Mouse (Mus musculus) E14TG2a.4 (cell line): ENCODE measurements at regions not wholly inside any gene's neighbourhood (a gene's known extent, or its start where the extent isn't known, plus 50 kb on each side); places are given as distances from the start of the nearest gene placed in this dataset.

Source experiments
- CTCF ChIP-seq: conservative IDR thresholded peaks from 2 replicates; pipeline ENCODE4 v1.5.1; 2014; ENCODE audit warnings: low read length
- NANOG ChIP-seq: IDR thresholded peaks from 2 replicates; pipeline ENCODE4 v1.6.1; 2014; ENCODE audit warnings: borderline replicate concordance, low read length, mixed read lengths
- POU5F1 ChIP-seq: IDR thresholded peaks from 2 replicates; pipeline ENCODE4 v1.6.1; 2014; ENCODE audit warnings: low read length, borderline replicate concordance

GRCm38 (mm10) chr15:67460384-67460783, 959.7 kb upstream of the Lrrc6 start:
- TF ChIP-seq CTCF (no peak), NANOG (no peak), POU5F1 (no peak)
